Mouse (Mus musculus): ENCODE measurements around the gene Hist1h3f. TPM values are rescaled to one million over a fixed set of nuclear protein-coding genes. Genes with fewer than 3 reads are reported as not detected.

Hist1h3f gene
- polyA plus RNA-seq, 1 experiment from 2014 or later, result 0.99 TPM

Other genes starting within 250 kb of the Hist1h3f start
- gene Zfp322a, start 174.8 kb upstream of the Hist1h3f start, polyA plus RNA-seq (2017; shearing (Covaris generic)), result 9.8 TPM
- gene Abt1, start 120.2 kb upstream of the Hist1h3f start, polyA plus RNA-seq (2017; shearing (Covaris generic)), result 14.3 TPM
- 0.33 TPM for gene Btn1a1, start 78.2 kb upstream of the Hist1h3f start, polyA plus RNA-seq (2017; shearing (Covaris generic))
- not detected for gene Btn2a2, start 55.2 kb upstream of the Hist1h3f start, polyA plus RNA-seq (2017; shearing (Covaris generic))
- gene Hist1h4h, start 13.0 kb upstream of the Hist1h3f start, polyA plus RNA-seq (2017; shearing (Covaris generic)), result 1.2 TPM
- not detected for gene Hist1h2af, start 10.1 kb upstream of the Hist1h3f start, polyA plus RNA-seq (2017; shearing (Covaris generic))
- gene Hist1h3g, start 8.6 kb upstream of the Hist1h3f start, polyA plus RNA-seq (2017; shearing (Covaris generic)), result not detected
- 0.85 TPM for gene Hist1h2bh, start 660 bp upstream of the Hist1h3f start, polyA plus RNA-seq (2017; shearing (Covaris generic))
- not detected for gene Hist1h4f, start 7.6 kb downstream of the Hist1h3f start, polyA plus RNA-seq (2017; shearing (Covaris generic))
- 0.15 TPM for gene Hist1h1d, start 9.2 kb downstream of the Hist1h3f start, polyA plus RNA-seq (2017; shearing (Covaris generic))
- 0.98 TPM for gene Hist1h3e, start 18.3 kb downstream of the Hist1h3f start, polyA plus RNA-seq (2017; shearing (Covaris generic))
- gene Hist1h2ae, start 27.2 kb downstream of the Hist1h3f start, polyA plus RNA-seq (2017; shearing (Covaris generic)), result 1.8 TPM
- gene Hist1h2bg, start 27.3 kb downstream of the Hist1h3f start, polyA plus RNA-seq (2017; shearing (Covaris generic)), result not detected
- gene Hist1h2bf, start 30.1 kb downstream of the Hist1h3f start, polyA plus RNA-seq (2017; shearing (Covaris generic)), result not detected
- gene Hist1h2ad, start 30.3 kb downstream of the Hist1h3f start, polyA plus RNA-seq (2017; shearing (Covaris generic)), result not detected
- gene Hist1h3d, start 31.7 kb downstream of the Hist1h3f start, polyA plus RNA-seq (2017; shearing (Covaris generic)), result not detected
- 15.2 TPM for gene Hist1h4d, start 37.5 kb downstream of the Hist1h3f start, polyA plus RNA-seq (2017; shearing (Covaris generic))
- gene Hist1h2be, start 77.1 kb downstream of the Hist1h3f start, polyA plus RNA-seq (2017; shearing (Covaris generic)), result 0.89 TPM
- gene Hist1h1e, start 78.5 kb downstream of the Hist1h3f start, polyA plus RNA-seq (2017; shearing (Covaris generic)), result 4.5 TPM
- gene Hist1h2ac, start 139.9 kb downstream of the Hist1h3f start, polyA plus RNA-seq (2017; shearing (Covaris generic)), result not detected
- gene Hist1h2bc, start 140.1 kb downstream of the Hist1h3f start, polyA plus RNA-seq (2017; shearing (Covaris generic)), result 12.6 TPM
- not detected for gene Hist1h1t, start 151.8 kb downstream of the Hist1h3f start, polyA plus RNA-seq (2017; shearing (Covaris generic))
- 3.6 TPM for gene Hist1h4c, start 154.4 kb downstream of the Hist1h3f start, polyA plus RNA-seq (2017; shearing (Covaris generic))
- not detected for gene Hfe, start 166.8 kb downstream of the Hist1h3f start, polyA plus RNA-seq (2017; shearing (Covaris generic))
- gene Hist1h1c, start 194.8 kb downstream of the Hist1h3f start, polyA plus RNA-seq (2017; shearing (Covaris generic)), result 38.7 TPM
- not detected for gene Hist1h3c, start 201.6 kb downstream of the Hist1h3f start, polyA plus RNA-seq (2017; shearing (Covaris generic))
- gene Hist1h2bb, start 202.7 kb downstream of the Hist1h3f start, polyA plus RNA-seq (2017; shearing (Covaris generic)), result not detected
- not detected for gene Hist1h2ab, start 207.1 kb downstream of the Hist1h3f start, polyA plus RNA-seq (2017; shearing (Covaris generic))
- gene Hist1h3b, start 208.2 kb downstream of the Hist1h3f start, polyA plus RNA-seq (2017; shearing (Covaris generic)), result not detected
- gene Hist1h4b, start 213.0 kb downstream of the Hist1h3f start, polyA plus RNA-seq (2017; shearing (Covaris generic)), result 6.7 TPM
- 1.1 TPM for gene Hist1h4a, start 217.2 kb downstream of the Hist1h3f start, polyA plus RNA-seq (2017; shearing (Covaris generic))
- 3.4 TPM for gene Hist1h3a, start 218.3 kb downstream of the Hist1h3f start, polyA plus RNA-seq (2017; shearing (Covaris generic))
- not detected for gene Hist1h1a, start 219.6 kb downstream of the Hist1h3f start, polyA plus RNA-seq (2017; shearing (Covaris generic))
- gene Trim38, start 225.9 kb downstream of the Hist1h3f start, polyA plus RNA-seq (2017; shearing (Covaris generic)), result not detected